Mouse (Mus musculus): ENCODE measurements around the gene Sema3a. TPM values are rescaled to one million over a fixed set of nuclear protein-coding genes. Genes with fewer than 3 reads are reported as not detected.

Gene Sema3a
- 2.0 TPM for polyA plus RNA-seq (2014; fragmentation: Illumina TruSeq; extraction: RNeasy Lipid Tissue Mini Kit (QIAGEN cat#74804); ENCODE audit: low replicate concordance)

GRCm38 (mm10) chr5:13125241-13125692 lies at the start of gene Sema3a:
Gene Sema3a, plus strand, starts transcription at chr5:13125414.

